8 mouse cellular contexts compared by ENCODE assay signal in the genomic region with DNA sequence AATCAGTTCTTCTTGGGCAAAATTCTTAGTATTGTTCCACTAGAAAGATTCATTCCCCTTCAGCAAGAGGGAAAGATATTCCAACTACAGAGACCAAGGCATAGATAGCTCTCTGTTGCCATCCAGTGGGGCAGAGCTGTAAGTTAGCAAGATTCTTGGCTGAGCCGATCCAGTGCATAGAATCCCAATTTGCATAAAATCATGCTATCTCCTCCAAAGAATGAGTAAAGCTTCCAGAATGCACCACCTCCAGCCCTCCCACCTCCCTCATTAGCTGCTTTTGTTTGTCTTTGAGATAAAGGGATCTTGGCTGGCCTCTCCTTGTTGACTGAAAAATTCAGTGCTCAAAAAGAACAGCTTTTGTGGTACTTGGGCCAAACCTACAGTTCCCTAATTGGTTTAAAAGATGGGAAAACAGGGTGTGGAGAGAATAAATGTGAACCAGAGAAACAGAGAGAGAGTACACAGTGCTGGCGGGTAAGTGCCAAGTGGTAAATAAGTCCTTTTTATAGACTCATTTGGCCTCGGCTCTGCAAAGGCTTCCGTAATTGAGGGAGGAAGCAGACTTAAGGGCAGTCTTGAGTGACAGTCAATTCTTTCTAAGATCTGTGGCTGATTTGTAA.
DNase-seq lines count a peak whose midpoint lies in the region; ATAC-seq and TF ChIP-seq lines count a peak whose summit lies in the region.

No protein-coding gene starts in this region.

- no peak overlapping the region for H3K9ac ChIP-seq in ES-E14 (ENCODE audit: insufficient read depth, low read depth, low read length, poor library complexity, severe bottlenecking)
- H3K9ac ChIP-seq in embryonic facial prominence, embryonic 15.5 days: no peak overlapping the region
- H3K9ac ChIP-seq in midbrain, embryonic 13.5 days (replicated peaks): no peak overlapping the region

- intact Hi-C loops in heart, postnatal 36 days (cut with DNase I): loop anchor here (2.0 to 5.0 kb wide), 2 partner anchors 254 to 408 kb away; no protein-coding TSS in a partner anchor

- H3K9me3 ChIP-seq in ES-E14 (ENCODE audit: control insufficient read depth, insufficient read depth, low read depth, low read length): no peaks in the 10 kb centered on the region
- H3K9me3 ChIP-seq in embryonic facial prominence, embryonic 15.5 days (replicated peaks): no peaks in the 10 kb centered on the region
- H3K9me3 ChIP-seq in midbrain, embryonic 13.5 days: no peaks in the 10 kb centered on the region

- no peak overlapping the region for H3K4me2 ChIP-seq in embryonic facial prominence, embryonic 15.5 days (replicated peaks)
- no peak overlapping the region for H3K4me2 ChIP-seq in midbrain, embryonic 13.5 days (replicated peaks)

- no peak for DNase-seq in ES-E14 (ENCODE audit: low read depth, low spot score)
- DNase-seq in adrenal gland, postnatal 14 days: peak; percentile 74
- DNase-seq in heart, postnatal 36 days: peak; percentile 53 to 55
- peak; percentile 64 to 67 for DNase-seq in layer of hippocampus, postnatal 14 days (ENCODE audit: low spot score in 2 of 2)
- DNase-seq in urinary bladder, postnatal 36 days (ENCODE audit: low spot score in 2 of 2): peak; percentile 49 to 73
- no peak for DNase-seq in spleen, adult 18-20 months

- peak; percentile 39; the same call in 1 of the 2 replicates for ATAC-seq in embryonic facial prominence, embryonic 15.5 days (ENCODE audit: insufficient number of reproducible peaks, low FRiP score, low TSS enrichment, low read depth)
- 0 out of 2 replicates have a peak, but pooled peaks have one; percentile 62 for ATAC-seq in midbrain, embryonic 13.5 days

- in situ Hi-C loops in ES-E14 (cut with MboI; ENCODE audit: low sequenced_read_pairs in 2 of 2, unreplicated experiment in 2 of 2): no loop called here

- H3K36me3 ChIP-seq in ES-E14 (ENCODE audit: control insufficient read depth, insufficient read depth, low read length, poor library complexity, severe bottlenecking): no peaks in the 10 kb centered on the region
- H3K36me3 ChIP-seq in embryonic facial prominence, embryonic 15.5 days: no peaks in the 10 kb centered on the region
- no peaks in the 10 kb centered on the region for H3K36me3 ChIP-seq in midbrain, embryonic 13.5 days

- no peak overlapping the region for H3K27ac ChIP-seq in ES-E14 (ENCODE audit: insufficient read depth, low read depth, low read length, poor library complexity, severe bottlenecking)
- no peak overlapping the region for H3K27ac ChIP-seq in embryonic facial prominence, embryonic 15.5 days (replicated peaks)
- no peak overlapping the region for H3K27ac ChIP-seq in midbrain, embryonic 13.5 days

- H3K27me3 ChIP-seq in embryonic facial prominence, embryonic 15.5 days: peaks cover 12% of the 10 kb centered on the region
- H3K27me3 ChIP-seq in midbrain, embryonic 13.5 days: peaks cover 5% of the 10 kb centered on the region; the same call in 1 of the 2 replicates

- 15% methylated on average over 4 of the region's 4 CpGs for WGBS in embryonic facial prominence, embryonic 15.5 days
- WGBS in midbrain, embryonic 13.5 days: 36% methylated on average over 4 of the region's 4 CpGs

- no peak overlapping the region for H3K4me3 ChIP-seq in ES-E14 (ENCODE audit: insufficient read depth in 1 of 2, low read depth in 1 of 2, low read length in 2 of 2, poor library complexity in 1 of 2, severe bottlenecking in 1 of 2)
- no peak overlapping the region for H3K4me3 ChIP-seq in embryonic facial prominence, embryonic 15.5 days (replicated peaks)
- H3K4me3 ChIP-seq in midbrain, embryonic 13.5 days (replicated peaks): no peak overlapping the region

- no peaks in the 10 kb centered on the region for H3K4me1 ChIP-seq in ES-E14 (ENCODE audit: control insufficient read depth in 2 of 2, insufficient read depth in 2 of 2, low read length in 2 of 2, poor library complexity in 1 of 2)
- no peaks in the 10 kb centered on the region for H3K4me1 ChIP-seq in embryonic facial prominence, embryonic 15.5 days
- peaks cover 9% of the 10 kb centered on the region; the same call in 1 of the 2 replicates for H3K4me1 ChIP-seq in midbrain, embryonic 13.5 days (replicated peaks)

TF ChIP-seq in ES-E14, 5 proteins besides CTCF, POLR2A, EP300 and RAD21:
- TF ChIP-seq ZC3H11A (IDR thresholded peaks at IDR 0.05; ENCODE audit: borderline replicate concordance, low read depth, low read length) (peak; percentile 75; the same call in 1 of the 2 replicates), MAFK (IDR thresholded peaks at IDR 0.05; ENCODE audit: insufficient read depth, low read depth, low read length) (no peak)

Comparison
In these comparisons a context has a peak if more than half of its experiments do, and no peak if none do; other contexts are left out.
1. DNase-seq: peak in adrenal gland, postnatal 14 days (single experiment), heart, postnatal 36 days (2 of 2), layer of hippocampus, postnatal 14 days (2 of 2) and urinary bladder, postnatal 36 days (2 of 2); none in ES-E14 (single experiment) and spleen, adult 18-20 months (0 of 2).